Mouse (Mus musculus) right cerebral cortex, postnatal 10 days (tissue): Measurements from ENCODE around the gene Ccnb1.
"Not testable (repeated sequence)": the region's sequence is repeated elsewhere in the genome, so short reads cannot be mapped to it uniquely, and the experiment has no call there.

Experiments
- DNase-seq, 2 experiments: peaks; one replicate each; pipeline ENCODE4 v3.0.0; 2021; ENCODE audit warnings: low spot score in 2 of 2

Ccnb1 gene

DNA sequence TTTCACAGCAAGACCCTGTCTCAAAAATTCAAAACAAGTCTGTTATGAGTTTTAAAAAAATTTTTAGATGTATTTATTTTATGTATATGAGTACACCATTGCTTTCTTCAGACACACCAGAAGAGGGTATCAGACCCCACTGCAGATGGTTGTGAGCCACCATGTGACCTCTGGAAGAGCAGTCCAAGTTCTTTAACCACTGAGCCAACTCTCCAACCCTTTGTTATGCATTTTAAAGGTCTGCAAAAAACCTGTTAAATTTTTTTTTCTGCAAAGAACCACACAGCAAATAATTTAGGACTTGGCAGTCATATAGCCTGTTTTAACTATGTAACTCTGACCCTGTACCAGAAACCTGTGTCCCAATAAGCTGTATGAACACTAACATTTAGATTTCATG is 11.7 kb downstream of the Ccnb1 start:
- no peak for DNase-seq

- DNase-seq = no peak
These were observed 31.0 kb downstream of the Ccnb1 start for GRCm38 (mm10) chr13:100755329-100755728.

DNA sequence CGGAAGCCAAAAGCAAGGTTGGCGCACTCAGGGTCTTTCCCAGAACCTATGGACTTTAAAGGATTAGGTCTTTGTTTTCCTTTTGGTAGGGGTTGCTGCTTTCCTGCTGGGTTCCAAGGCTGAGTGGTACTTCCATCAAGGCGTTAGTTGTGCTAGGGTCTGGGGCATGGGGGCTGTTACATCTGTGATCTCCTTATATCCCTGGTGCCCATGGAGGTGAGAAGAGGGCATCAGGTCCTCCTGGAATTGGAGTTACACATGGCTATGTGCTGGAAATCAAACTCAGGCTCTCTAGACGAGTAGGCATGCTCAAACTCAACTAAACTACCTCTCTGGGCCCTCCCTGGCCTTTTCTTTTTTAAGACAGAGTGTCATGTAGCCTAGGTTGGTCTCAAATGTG is 32.2 kb downstream of the Ccnb1 start:
- no peak for DNase-seq

DNA sequence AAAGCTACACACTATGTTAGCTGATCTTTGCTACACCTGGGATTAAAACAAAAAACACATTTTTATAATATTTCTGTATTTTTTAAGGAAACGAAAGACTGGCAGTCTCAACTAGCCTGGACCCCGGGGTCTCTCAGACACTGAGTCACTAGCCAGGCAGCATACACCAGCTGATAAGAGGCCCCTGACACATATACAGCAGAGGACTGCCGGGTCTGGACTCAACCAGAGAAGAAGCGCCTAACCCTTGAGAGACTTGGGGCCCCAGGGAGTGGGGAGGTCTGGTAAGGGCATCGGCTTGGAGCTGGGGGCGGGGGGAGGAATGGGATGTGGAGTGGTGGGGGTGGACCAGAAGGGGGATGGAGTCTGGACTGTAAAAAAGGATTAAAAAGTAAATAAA is 33.4 kb downstream of the Ccnb1 start:
- DNase-seq = no peak

GRCm38 (mm10) chr13:100752529-100752928 is 33.8 kb downstream of the Ccnb1 start:
- no peak for DNase-seq

DNA sequence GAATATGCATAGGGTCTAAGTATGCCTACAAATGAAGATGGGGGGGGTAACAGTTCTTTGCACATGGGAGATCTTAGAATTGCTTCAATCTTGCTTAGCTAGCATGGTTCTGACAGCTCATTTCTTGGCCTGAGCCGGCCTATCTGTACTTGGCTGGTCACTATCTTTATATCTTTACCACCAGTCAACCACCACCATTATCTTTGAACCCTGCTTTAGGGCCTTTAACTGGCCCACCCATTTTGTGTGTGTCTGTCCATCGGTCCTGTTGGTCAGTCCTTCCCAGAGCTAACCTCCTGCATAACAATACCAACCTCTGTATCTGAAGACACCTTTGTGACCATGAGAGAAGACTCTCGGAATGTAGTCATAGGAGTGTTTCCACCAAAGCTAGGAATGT is 35.0 kb downstream of the Ccnb1 start:
- no peak for DNase-seq

DNA sequence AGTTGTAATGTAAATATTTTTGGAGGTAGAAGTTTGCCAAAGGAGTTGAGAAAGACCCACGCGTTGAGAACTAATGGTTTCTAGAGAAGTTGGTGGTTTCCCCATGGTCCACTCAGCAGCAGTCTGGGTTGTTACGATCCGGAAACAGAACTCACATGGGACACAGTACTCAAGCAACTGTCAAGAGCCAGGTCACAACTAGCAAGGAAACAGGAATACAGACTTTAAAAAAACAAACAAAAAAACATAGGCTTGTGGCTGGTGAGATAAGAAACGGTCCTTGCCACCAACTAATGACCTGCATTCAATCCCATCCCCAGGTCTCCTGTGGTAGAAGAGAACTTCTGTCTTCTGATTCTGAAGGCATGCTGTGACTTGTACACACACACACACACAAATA is 35.6 kb downstream of the Ccnb1 start:
- no peak for DNase-seq

DNA sequence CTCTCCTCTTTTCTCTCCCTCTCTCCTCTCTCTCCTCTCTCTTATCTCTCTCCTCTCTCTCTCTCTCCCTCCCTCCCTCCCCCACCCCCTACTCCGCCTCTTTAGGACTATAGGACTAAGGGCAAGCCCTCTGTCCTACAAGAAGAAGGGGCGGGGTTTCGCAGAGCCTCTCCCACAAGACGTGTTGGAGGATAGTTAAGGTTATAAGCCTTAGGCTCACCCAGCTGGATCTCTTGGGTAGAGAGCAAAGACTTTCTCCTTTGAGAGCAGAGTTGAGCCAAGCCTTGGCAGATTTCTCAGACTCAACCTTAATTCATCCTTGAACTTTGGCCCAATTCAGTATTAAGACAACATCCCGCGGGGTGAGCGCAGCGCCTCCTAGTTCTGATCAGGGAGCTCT is 37.7 kb downstream of the Ccnb1 start:
- no peak for DNase-seq

DNA sequence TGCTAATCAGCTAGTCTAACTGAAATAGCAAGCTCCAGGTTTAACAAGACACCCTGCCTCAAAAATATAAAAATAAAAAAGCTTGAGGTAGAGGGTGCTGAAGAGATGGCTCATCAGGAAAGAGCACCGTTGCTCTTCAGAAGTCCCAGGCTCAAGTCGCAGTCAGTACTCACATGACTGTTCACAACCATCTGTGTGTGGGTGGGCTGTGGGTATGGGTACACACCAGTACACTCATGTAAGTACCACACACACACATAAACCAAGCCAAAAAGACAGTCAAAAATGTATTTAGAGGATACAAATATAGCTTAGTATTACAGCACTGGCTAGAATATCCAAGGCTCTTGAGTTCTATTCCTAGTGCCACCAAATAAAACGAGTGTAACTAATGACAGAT is 40.3 kb downstream of the Ccnb1 start:
- DNase-seq = peak; percentile 57 to 80

- peak; percentile 94 to 95 for DNase-seq
These were observed 42.2 kb downstream of the Ccnb1 start, which contains the start of gene Mrps36 for GRCm38 (mm10) chr13:100744036-100744744. TSS of gene Mrps36 (minus strand) at chr13:100744659.

DNA sequence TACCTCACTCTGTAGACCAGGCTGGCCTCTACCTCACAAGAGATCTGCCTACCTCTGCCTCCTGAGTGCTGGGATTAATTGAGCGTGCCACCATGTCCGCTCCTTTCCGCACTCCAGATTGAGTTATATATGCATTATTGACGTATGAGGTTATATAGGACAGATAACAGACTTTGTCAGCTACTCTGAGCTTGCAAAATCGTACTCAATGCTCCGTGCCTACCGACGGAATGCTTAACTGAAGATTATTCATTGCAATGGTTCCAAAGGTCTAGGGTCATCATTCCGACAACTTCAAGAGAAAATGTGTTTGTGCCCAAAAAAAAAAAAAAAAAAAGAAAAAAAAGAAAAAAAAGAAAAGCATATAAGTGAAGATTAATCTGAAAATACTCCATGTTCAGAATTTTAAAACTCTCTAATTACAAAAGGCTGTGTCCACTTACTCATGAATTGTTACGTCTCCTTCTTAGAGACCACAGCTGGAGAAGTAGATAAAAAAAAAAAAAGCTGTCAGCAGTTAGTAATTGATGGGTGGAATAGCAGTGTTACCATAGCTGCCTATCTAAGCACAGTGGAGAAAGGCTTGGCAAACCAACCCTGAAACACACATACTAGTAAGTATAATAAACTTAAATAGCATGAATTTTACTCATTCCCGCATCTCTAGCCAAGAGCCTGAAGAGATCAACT is 42.9 kb downstream of the Ccnb1 start:
- no peak for DNase-seq

- no peak for DNase-seq
These were observed 43.5 kb downstream of the Ccnb1 start for GRCm38 (mm10) chr13:100742831-100743230.

DNA sequence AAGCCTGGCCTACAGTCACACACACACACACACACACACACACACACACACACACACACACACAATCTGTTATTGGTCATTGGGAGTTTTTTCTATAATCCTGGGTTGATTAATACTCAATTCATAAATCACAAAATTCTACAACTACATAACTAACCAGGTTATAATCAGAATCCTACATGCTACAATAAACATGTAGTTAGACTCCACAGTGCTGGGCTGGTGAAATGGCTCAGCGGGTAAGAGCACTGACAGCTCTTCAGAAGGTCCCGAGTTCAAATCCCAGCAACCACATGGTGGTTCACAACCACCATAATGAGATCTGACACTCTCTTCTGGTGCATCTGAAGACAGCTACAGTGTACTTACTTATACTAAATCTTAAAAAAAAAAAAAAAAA is 53.6 kb downstream of the Ccnb1 start:
- no peak for DNase-seq

GRCm38 (mm10) chr13:100731462-100732046 is 54.8 kb downstream of the Ccnb1 start:
- DNase-seq = not testable (repeated sequence)

- peak; percentile 96 for DNase-seq
These were observed 55.6 kb downstream of the Ccnb1 start, which contains the start of gene Cdk7 for GRCm38 (mm10) chr13:100730861-100731176. TSS of gene Cdk7 (minus strand) at chr13:100730939.

GRCm38 (mm10) chr13:100730153-100730860 is 56.1 kb downstream of the Ccnb1 start:
- no peak for DNase-seq
